Mouse (Mus musculus): ENCODE measurements around the gene Gm11541. TPM values are rescaled to one million over a fixed set of nuclear protein-coding genes. Genes with fewer than 3 reads are reported as not detected.

Gene Gm11541
- polyA plus RNA-seq, 1 experiment from 2014 or later = 0.12 TPM

GRCm38 (mm10) chr11:94681640-94682039 is 22.7 kb downstream of the Gm11541 start:
- H3K4me2 ChIP-seq (replicated peaks; ENCODE audit: low read depth, low read length) = no peak overlapping the region
- H3K4me3 ChIP-seq (ENCODE audit: low read depth, low read length) = no peak overlapping the region
- no peak for ATAC-seq (ENCODE audit: low FRiP score)
- no peak for DNase-seq (ENCODE audit: low spot score)
- H3K27ac ChIP-seq (ENCODE audit: low read depth, low read length) = no peak overlapping the region
- H3K9ac ChIP-seq (ENCODE audit: low read depth, low read length) = no peak overlapping the region
- 84% methylated on average over 4 of the region's 4 CpGs for WGBS
- H3K9me3 ChIP-seq (ENCODE audit: control insufficient read depth, low read length) = no peaks in the 10 kb centered on the region
- H3K36me3 ChIP-seq (ENCODE audit: control insufficient read depth, insufficient read depth, low read length) = no peaks in the 10 kb centered on the region
- no peaks in the 10 kb centered on the region for H3K27me3 ChIP-seq (ENCODE audit: control insufficient read depth, insufficient read depth, low read length)
- H3K4me1 ChIP-seq (replicated peaks; ENCODE audit: control insufficient read depth, insufficient read depth, low read length) = no peaks in the 10 kb centered on the region

- no peak overlapping the region for H3K27ac ChIP-seq (ENCODE audit: low read depth, low read length)
- 0 out of 2 replicates have a peak, but pooled peaks cover 3% of the 10 kb centered on the region for H3K4me1 ChIP-seq (replicated peaks; ENCODE audit: control insufficient read depth, insufficient read depth, low read length)
- ATAC-seq (ENCODE audit: low FRiP score) (no peak), DNase-seq (ENCODE audit: low spot score) (no peak)
- no peaks in the 10 kb centered on the region for H3K9me3 ChIP-seq (ENCODE audit: control insufficient read depth, low read length)
- H3K4me2 ChIP-seq (replicated peaks; ENCODE audit: low read depth, low read length) = no peak overlapping the region
- no peak overlapping the region for H3K9ac ChIP-seq (ENCODE audit: low read depth, low read length)
- no peaks in the 10 kb centered on the region for H3K27me3 ChIP-seq (ENCODE audit: control insufficient read depth, insufficient read depth, low read length)
- no peaks in the 10 kb centered on the region for H3K36me3 ChIP-seq (ENCODE audit: control insufficient read depth, insufficient read depth, low read length)
- no peak overlapping the region for H3K4me3 ChIP-seq (ENCODE audit: low read depth, low read length)
Measured at GRCm38 (mm10) chr11:94680639-94681038, 23.7 kb downstream of the Gm11541 start.

GRCm38 (mm10) chr11:94677607-94678145 is 26.6 kb downstream of the Gm11541 start:
- DNase-seq (ENCODE audit: low spot score) (no peak), ATAC-seq (ENCODE audit: low FRiP score) (no peak)
- 32% methylated on average over 15 of the region's 15 CpGs for WGBS
- Histone ChIP-seq H3K4me1 (replicated peaks; ENCODE audit: control insufficient read depth, insufficient read depth, low read length) (0 out of 2 replicates have a peak, but pooled peaks cover 3% of the 10 kb centered on the region), H3K36me3 (ENCODE audit: control insufficient read depth, insufficient read depth, low read length) (no peaks in the 10 kb centered on the region), H3K27ac (ENCODE audit: low read depth, low read length) (peak overlapping the region; percentile 87; the same call in 1 of the 2 replicates), H3K27me3 (ENCODE audit: control insufficient read depth, insufficient read depth, low read length) (no peaks in the 10 kb centered on the region), H3K4me2 (replicated peaks; ENCODE audit: low read depth, low read length) (peak overlapping the region; percentile 54), H3K9ac (ENCODE audit: low read depth, low read length) (peak overlapping the region; percentile 97), H3K4me3 (ENCODE audit: low read depth, low read length) (peak overlapping the region; percentile 84), H3K9me3 (ENCODE audit: control insufficient read depth, low read length) (no peaks in the 10 kb centered on the region)

GRCm38 (mm10) chr11:94676754-94677606 is 27.3 kb downstream of the Gm11541 start, which contains the start of gene Xylt2:
Gene Xylt2 (minus strand): TSS chr11:94677515.
- Histone ChIP-seq H3K9me3 (ENCODE audit: control insufficient read depth, low read length) (no peaks in the 10 kb centered on the region), H3K27me3 (ENCODE audit: control insufficient read depth, insufficient read depth, low read length) (no peaks in the 10 kb centered on the region), H3K9ac (ENCODE audit: low read depth, low read length) (peak within 1 kb of the TSS; percentile 97), H3K4me3 (ENCODE audit: low read depth, low read length) (peak within 1 kb of the TSS; percentile 84), H3K4me1 (replicated peaks; ENCODE audit: control insufficient read depth, insufficient read depth, low read length) (0 out of 2 replicates have a peak, but pooled peaks cover 3% of the 10 kb centered on the region), H3K27ac (ENCODE audit: low read depth, low read length) (peak within 1 kb of the TSS; percentile 87), H3K36me3 (ENCODE audit: control insufficient read depth, insufficient read depth, low read length) (no peaks in the 10 kb centered on the region), H3K4me2 (replicated peaks; ENCODE audit: low read depth, low read length) (peak within 1 kb of the TSS; percentile 54)
- peak; percentile 95 for ATAC-seq (ENCODE audit: low FRiP score)
- peak; percentile 98 for DNase-seq (ENCODE audit: low spot score)
- under 1% methylated on average over 79 of the region's 82 CpGs for WGBS

GRCm38 (mm10) chr11:94676308-94676707 is 28.0 kb downstream of the Gm11541 start:
- peak overlapping the region; percentile 97 for H3K9ac ChIP-seq (ENCODE audit: low read depth, low read length)
- WGBS = 39% methylated on average over 4 of the region's 4 CpGs
- peak overlapping the region; percentile 84 for H3K4me3 ChIP-seq (ENCODE audit: low read depth, low read length)
- no peaks in the 10 kb centered on the region for H3K36me3 ChIP-seq (ENCODE audit: control insufficient read depth, insufficient read depth, low read length)
- no peaks in the 10 kb centered on the region for H3K27me3 ChIP-seq (ENCODE audit: control insufficient read depth, insufficient read depth, low read length)
- H3K4me2 ChIP-seq (replicated peaks; ENCODE audit: low read depth, low read length) = peak overlapping the region; percentile 54
- no peak overlapping the region for H3K27ac ChIP-seq (ENCODE audit: low read depth, low read length)
- no peaks in the 10 kb centered on the region for H3K9me3 ChIP-seq (ENCODE audit: control insufficient read depth, low read length)
- H3K4me1 ChIP-seq (replicated peaks; ENCODE audit: control insufficient read depth, insufficient read depth, low read length) = 0 out of 2 replicates have a peak, but pooled peaks cover 3% of the 10 kb centered on the region
- no peak for ATAC-seq (ENCODE audit: low FRiP score)
- no peak for DNase-seq (ENCODE audit: low spot score)

GRCm38 (mm10) chr11:94675446-94675845 is 28.9 kb downstream of the Gm11541 start:
- Histone ChIP-seq H3K27me3 (ENCODE audit: control insufficient read depth, insufficient read depth, low read length) (no peaks in the 10 kb centered on the region), H3K9me3 (ENCODE audit: control insufficient read depth, low read length) (no peaks in the 10 kb centered on the region), H3K4me3 (ENCODE audit: low read depth, low read length) (no peak overlapping the region), H3K36me3 (ENCODE audit: control insufficient read depth, insufficient read depth, low read length) (no peaks in the 10 kb centered on the region), H3K9ac (ENCODE audit: low read depth, low read length) (no peak overlapping the region), H3K27ac (ENCODE audit: low read depth, low read length) (no peak overlapping the region), H3K4me1 (replicated peaks; ENCODE audit: control insufficient read depth, insufficient read depth, low read length) (0 out of 2 replicates have a peak, but pooled peaks cover 3% of the 10 kb centered on the region), H3K4me2 (replicated peaks; ENCODE audit: low read depth, low read length) (no peak overlapping the region)
- ATAC-seq (ENCODE audit: low FRiP score) (no peak), DNase-seq (ENCODE audit: low spot score) (no peak)
- WGBS = 84% methylated on average over 5 of the region's 5 CpGs

GRCm38 (mm10) chr11:94674984-94675383 is 29.3 kb downstream of the Gm11541 start:
- H3K4me2 ChIP-seq (replicated peaks; ENCODE audit: low read depth, low read length) = no peak overlapping the region
- no peak overlapping the region for H3K27ac ChIP-seq (ENCODE audit: low read depth, low read length)
- H3K9me3 ChIP-seq (ENCODE audit: control insufficient read depth, low read length) = no peaks in the 10 kb centered on the region
- no peak for DNase-seq (ENCODE audit: low spot score)
- H3K4me1 ChIP-seq (replicated peaks; ENCODE audit: control insufficient read depth, insufficient read depth, low read length) = 0 out of 2 replicates have a peak, but pooled peaks cover 3% of the 10 kb centered on the region
- no peak overlapping the region for H3K4me3 ChIP-seq (ENCODE audit: low read depth, low read length)
- no peak for ATAC-seq (ENCODE audit: low FRiP score)
- H3K36me3 ChIP-seq (ENCODE audit: control insufficient read depth, insufficient read depth, low read length) = no peaks in the 10 kb centered on the region
- no peaks in the 10 kb centered on the region for H3K27me3 ChIP-seq (ENCODE audit: control insufficient read depth, insufficient read depth, low read length)
- 85% methylated on average over 5 of the region's 5 CpGs for WGBS
- H3K9ac ChIP-seq (ENCODE audit: low read depth, low read length) = no peak overlapping the region

GRCm38 (mm10) chr11:94665281-94665680 is 39.0 kb downstream of the Gm11541 start:
- no peaks in the 10 kb centered on the region for H3K27me3 ChIP-seq (ENCODE audit: control insufficient read depth, insufficient read depth, low read length)
- H3K9ac ChIP-seq (ENCODE audit: low read depth, low read length) = no peak overlapping the region
- H3K4me2 ChIP-seq (replicated peaks; ENCODE audit: low read depth, low read length) = no peak overlapping the region
- no peak for ATAC-seq (ENCODE audit: low FRiP score)
- DNase-seq (ENCODE audit: low spot score) = no peak
- H3K9me3 ChIP-seq (ENCODE audit: control insufficient read depth, low read length) = no peaks in the 10 kb centered on the region
- H3K4me3 ChIP-seq (ENCODE audit: low read depth, low read length) = no peak overlapping the region
- H3K27ac ChIP-seq (ENCODE audit: low read depth, low read length) = no peak overlapping the region
- H3K36me3 ChIP-seq (ENCODE audit: control insufficient read depth, insufficient read depth, low read length) = peaks cover 21% of the 10 kb centered on the region
- H3K4me1 ChIP-seq (replicated peaks; ENCODE audit: control insufficient read depth, insufficient read depth, low read length) = no peaks in the 10 kb centered on the region
- WGBS = 95% methylated on average over 6 of the region's 6 CpGs

Measured in hindbrain, embryonic 11.5 days (tissue).